Mouse (Mus musculus): ENCODE results near the gene Ogfod3.

Gene Ogfod3

DNA sequence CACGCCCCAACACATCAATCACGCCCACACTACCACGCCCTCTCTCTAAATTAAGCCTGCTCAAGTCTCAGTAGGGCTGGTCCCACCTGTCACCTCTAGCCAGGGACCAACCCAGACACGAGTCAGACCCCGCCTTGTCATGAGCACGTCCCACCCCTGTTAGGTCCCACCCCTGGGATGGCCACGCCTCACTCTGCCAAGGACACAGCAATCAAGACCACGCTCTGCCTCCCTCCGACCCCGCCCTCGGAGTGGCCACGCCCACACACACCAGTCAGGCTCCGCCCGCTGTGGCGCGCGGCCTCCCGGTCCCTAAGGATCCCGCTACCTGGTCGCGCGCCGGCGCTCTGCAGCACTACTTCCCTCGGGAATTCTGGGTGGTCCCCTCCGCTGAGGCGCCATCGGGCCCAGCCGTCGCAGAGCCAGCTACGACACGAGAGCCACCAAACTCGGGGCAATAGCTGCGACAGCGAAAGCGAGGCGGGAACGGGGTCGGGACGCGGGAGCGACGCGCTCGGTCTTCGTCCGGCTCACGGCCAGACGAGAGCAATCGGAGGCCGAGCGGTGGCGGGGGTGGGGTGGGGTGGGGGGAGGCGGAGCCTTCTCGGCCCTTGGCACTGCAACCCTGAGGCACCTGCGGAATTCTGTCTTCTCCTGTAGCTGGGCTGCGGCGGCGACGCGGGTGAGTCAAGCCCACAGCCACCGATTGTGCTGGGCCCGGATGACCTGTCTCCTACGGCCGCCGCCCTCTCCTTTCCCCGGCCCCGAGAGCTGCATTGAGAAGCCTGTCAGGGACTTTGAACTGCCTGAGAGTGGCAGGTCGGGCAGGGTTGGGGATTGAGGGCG, at the start of gene Ogfod3, which contains the start of gene Hexdc:
Gene Ogfod3, minus strand, starts transcription at position 551 of the 846 bp plus-strand sequence.
Gene Hexdc, plus strand, starts transcription at position 273 of the 846 bp plus-strand sequence.
- peak; percentile 91 to 92 for DNase-seq (ENCODE audit: low spot score in 2 of 2)

DNA sequence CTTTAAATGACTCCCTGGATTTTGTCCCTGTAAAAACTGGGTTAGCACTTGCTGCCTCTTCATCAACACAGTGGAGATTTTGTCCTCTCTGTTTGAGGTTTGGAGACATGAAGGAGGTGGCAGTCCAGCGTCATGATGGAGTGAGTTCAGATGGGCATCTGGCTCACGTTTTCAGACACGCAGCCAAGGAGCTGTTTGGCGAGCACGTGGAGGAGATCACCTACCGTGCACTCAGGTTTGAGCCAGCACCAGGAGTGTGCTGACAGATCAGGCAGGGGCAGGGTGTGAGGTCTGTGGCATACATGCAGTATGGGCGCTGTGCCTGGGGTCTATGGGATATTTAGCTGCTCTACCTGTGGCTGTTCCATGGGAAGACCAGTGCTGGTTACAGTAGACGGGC, 45.7 kb upstream of the Ogfod3 start:
- DNase-seq (ENCODE audit: low spot score in 2 of 2), result no peak

DNA sequence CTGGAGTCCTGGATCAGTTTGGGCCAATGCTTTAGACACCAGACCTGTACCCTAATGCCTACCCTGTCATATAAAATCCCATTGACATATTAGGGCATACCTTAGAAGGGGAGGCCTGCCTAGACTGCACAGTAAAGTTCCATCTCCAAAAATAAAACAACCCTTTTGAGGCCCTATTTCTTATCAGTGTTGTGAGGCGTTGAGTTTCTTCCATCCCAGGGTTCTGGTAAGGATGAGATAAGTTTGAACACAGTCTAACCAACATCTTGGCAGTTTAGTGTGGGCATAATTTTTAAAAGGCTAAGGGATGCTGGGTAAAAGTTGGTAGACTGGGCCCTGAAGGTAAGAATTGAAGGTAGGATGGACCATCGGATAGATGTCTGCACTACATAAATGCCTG, 35.2 kb upstream of the Ogfod3 start:
- DNase-seq (ENCODE audit: low spot score in 2 of 2), result no peak

DNA sequence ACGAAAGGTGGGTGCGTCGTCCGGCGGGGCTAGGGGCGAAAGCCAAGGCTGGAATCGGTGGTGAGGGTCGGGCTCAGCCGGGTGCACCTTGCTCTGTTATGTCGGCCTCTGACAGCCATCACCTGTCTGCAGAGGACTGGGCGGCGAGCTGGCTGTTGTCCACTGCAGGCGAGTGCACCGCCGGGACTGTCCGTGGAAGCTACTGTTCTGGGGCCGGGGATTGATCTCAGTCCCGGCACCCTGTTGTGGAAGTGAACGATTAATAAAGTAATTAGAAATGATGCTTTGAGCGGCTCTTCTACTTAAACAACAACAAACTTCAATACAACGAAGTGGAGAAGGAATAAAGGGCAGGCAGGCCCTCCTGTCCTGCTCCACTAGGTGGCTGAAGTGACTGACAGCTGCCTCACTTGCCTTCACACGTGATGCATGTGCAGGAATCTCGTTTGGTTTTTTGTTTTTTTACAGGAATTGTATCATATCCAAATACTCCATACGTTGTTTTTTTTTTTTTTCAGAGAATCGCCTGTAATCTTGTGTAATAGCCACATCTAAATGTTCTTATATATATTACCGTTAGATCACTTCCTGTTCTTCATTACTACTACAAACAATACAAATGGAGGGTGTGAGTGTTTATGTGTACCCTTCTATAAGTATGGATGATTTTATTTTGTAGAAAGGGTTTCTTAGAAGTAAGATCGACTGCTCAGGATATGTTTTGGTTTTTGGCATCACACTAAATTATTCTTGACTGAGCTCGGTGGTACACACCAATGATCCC, 33.0 kb upstream of the Ogfod3 start:
- no peak for DNase-seq (ENCODE audit: low spot score in 2 of 2)

DNA sequence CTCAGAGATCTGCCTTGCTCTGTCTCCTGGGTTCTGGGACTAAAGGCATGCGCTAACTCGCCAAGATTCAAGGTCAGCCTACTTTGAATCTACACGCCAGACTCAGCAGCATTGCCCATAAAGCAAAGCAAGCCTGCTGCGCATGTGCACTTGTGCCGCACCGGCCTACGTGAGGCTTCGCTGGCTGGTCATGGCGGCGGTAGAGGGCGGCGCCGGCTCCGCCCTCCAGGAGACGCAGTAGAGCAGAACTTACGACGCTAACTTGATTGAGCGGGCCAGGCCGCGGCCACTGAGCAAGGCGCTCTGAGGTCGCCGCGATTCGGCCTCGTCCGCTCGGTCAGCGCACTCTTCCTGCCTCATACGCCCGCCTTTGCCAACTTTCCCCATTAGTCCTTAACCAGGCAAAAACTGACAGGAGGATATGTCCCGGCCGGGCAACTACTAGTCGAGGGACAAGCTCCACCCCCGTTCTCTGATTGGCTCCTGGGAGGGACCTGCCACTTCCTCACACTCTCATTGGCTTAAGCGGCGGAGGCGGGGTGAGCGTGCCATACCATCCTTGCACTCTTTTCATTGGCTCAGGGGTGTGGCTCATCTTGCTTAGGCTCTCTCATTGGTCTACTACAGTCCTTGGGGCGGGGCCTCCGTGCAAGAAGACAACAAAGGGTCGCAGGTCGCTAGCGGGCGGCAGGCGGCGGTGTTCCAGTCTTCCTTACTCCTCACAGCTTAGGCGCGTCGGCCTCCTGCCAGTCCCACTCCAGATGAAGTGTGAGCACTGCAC, 32.2 kb upstream of the Ogfod3 start, which contains the start of gene Narf:
Gene Narf, plus strand, starts transcription at position 690 of the 781 bp plus-strand sequence.
- DNase-seq (ENCODE audit: low spot score in 2 of 2), result peak; percentile 100

DNA sequence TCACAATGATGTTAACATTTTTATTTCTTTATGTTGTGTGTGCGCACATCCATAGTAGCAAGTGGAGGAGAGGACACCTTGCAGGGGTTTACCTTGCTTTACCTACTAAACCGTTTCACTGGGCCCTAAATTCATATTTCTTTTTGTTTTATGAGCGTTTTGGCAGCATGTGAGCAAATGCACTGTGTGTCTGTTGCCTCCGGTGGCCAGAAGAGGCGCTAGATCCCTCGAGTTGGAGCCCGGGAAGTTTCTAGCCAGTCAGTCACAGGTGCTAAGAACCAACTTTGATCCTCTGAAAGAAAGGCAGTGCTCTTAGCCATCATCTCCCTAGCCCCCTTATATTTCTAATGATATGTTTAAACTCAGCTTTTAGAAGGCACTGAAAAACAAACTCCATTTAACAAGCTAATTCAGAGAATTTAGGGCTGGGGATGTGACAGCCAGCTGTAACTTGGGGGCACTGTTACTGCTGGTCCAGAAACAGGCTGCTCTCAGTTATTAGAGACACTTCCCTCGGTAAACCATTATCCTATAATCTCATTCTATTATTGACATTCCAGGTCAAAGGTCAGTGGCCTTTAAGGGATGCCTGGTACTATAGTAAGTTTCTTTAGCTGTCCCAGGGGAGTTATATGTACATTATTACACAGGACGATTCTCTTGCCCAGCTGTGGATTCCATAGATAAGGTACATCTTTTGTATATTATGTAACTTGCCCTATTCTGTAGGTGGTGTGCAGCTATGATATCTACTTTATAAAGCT, 31.1 kb upstream of the Ogfod3 start:
- DNase-seq (ENCODE audit: low spot score in 2 of 2), result no peak

DNA sequence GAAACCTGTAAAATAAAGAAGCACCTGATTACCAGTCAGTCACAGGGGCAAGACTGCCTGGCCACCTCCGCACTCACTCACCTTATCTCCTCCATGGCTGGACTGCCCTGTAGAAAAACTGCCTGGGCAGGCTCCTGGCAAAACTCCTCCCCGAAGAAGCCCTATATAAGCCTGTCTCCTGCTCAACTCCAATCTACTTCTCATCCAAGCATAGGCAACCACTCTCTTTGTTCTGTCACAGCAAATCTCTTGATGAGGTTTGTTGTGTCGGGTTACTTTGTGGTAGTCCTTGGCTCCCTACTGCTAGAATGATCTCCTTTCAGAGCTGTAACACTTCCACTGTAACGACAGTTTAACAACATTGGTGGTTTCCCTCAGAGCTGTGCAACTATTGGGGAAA, 28.2 kb upstream of the Ogfod3 start:
- no peak for DNase-seq (ENCODE audit: low spot score in 2 of 2)

DNA sequence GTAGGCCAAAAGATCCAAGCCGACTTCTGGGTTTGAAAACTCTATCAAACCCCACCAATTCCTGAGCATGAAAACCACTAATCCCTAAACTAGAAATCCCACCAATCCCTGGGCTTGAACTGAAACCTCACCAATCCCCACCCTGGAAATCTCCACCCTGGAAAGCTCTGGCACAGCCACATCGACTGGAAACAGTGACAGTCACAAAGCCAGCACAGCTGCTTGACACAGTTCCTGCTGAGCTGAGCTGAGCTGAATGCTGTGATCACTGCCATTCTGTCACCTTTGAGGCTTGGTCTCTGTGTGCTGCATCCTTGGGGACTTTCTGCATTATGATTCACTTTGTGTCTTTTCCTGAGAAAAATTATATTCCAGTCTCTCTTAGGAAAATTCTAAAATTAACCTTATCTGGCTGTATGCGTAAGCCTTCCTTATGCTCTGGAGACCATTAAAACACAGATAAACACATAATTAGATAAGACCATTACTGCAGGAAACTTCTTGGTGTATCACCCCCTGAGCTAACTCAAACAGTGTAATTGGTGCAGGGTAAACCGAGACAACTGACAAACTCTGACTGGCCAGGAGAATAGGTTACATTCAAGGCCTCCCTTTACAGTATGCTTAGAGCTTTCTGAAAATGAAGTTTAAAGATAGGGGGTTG, 27.2 kb upstream of the Ogfod3 start:
- DNase-seq (ENCODE audit: low spot score in 2 of 2), result no peak

DNA sequence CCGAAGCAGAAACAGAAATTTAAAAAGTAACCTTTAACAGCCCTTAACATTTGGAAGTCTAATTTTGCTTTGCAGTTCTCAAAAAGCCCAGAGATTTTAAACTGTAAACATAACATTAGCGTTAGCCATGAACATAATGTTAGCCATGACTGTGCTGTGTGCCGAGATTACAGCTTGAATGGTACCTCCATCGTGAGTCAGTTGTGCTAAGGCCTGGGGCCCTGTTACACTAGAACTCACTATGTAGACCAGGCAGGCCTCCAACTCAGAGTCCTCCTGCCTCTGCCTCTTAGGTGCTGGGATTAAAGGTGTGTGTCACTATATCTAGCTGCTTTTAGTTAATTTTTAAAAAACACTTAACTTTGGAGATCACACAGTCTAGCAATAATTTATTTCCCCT, 26.7 kb upstream of the Ogfod3 start:
- no peak for DNase-seq (ENCODE audit: low spot score in 2 of 2)

DNA sequence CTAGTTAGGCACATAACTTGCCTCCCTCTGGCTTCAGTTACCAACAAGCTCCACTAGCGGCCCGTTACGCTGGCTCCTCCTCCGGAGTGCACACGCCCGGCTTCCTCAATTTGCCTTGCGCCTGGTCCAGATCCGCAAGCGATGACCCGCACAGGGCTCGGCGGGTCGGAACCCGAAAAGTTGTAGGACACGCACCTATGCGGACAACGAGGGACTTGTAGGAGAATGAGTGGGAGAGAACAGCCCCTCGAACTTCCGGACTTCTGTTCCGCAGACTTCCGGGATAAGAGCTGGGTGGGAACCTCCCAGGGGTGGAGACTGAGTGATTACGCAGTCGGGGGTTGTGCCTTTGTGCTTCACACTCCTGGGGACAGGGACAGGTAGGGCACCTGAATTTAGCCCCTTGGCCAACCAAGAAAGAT, 24.5 kb upstream of the Ogfod3 start, which contains the start of gene Cybc1:
Gene Cybc1, minus strand, starts transcription at position 305 of the 422 bp plus-strand sequence.
- DNase-seq (ENCODE audit: low spot score in 2 of 2), result peak in 1 of 2 experiments; percentile 71

DNA sequence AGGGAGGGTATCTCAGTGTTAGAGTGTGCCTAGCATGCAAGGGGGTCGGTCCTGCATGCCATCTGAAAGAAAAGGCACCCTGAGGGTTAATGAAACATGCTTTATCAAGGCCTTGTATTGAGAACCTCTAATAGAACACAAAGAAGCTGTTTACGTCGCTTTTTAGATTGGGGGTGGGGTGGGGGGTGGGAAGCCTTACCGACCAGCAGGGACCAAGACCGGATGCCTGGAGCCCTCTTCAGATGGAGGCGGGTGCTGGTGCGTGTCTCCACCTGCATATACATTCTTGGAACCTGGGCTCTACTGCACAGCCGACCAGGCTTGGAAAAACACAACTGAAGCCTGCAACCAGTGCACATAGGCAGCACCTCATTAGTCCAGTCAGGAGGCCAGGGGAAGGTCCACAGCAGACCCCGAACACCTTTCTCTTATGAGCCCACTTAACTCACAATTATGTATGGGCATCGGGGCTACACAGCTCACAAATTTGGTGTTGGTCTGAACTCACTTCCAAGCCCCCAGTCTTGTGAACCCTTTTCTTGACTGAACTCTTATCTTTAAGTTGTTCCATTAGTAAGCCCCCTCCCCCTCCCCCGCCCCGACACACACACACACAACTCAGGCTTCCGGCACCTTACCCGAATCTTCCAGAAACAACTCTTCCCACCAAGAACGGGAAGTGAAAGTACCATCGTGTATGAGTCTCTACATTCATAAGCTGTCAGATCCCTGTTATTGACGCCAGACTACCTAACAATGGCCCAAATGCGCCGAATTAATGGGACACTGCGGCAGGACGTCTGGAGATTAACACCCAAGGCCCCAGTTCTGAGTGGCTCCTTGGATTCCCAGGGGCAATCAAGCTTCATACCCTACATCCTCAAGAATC, 23.9 kb upstream of the Ogfod3 start:
- DNase-seq (ENCODE audit: low spot score in 2 of 2), result no peak

DNA sequence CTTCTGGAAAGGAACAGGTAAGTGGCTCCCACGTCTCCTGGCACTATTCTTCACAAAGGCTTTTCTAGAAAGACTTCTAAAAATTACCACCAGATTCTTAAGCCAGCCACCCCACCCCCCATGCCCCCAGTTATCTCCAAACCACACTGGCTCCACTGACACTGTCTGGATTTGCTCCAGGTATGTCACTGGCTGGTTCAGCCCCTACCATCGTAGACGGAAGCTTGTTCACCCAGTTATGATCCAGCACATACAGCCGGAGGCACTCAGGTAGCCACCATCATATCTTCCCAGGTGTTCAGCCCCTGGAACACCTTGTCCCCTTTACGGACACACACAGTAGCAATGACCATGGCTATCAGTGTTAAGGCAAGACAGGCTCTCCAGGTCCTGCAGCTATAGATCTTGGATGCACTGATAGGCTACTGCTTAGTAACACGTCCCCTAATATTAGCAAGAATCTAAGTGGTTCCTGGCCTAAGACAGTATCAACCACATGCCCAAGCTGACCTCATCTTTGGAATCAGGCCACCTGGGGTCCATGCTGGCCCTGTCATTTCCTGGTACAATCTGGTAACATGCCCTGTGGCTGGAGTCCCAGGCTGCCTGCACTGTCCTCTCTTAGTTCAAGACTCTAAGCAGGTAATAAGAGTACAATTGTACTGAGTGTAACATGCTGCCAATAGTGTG, 17.0 kb upstream of the Ogfod3 start:
- DNase-seq (ENCODE audit: low spot score in 2 of 2), result no peak

DNA sequence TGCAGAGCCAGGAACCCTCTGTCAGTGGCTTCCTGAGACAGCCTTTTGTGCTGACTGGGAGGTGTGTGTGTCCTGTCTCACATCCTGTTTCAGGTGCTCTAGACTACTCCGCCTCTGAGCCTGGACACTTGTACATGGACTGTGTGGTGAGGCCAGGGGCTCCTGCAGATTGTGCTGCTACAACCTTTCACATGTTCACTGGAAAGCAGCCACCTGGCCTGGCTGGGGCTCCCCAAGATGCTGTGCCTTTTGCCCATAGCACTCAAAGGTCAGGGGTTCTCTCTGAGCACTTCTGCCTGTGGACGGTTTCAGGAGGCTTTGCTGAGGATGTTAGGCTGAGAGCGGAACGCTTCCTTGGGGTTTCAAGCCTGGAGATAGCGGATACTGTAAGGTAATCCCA, 16.3 kb upstream of the Ogfod3 start:
- DNase-seq (ENCODE audit: low spot score in 2 of 2), result no peak

DNA sequence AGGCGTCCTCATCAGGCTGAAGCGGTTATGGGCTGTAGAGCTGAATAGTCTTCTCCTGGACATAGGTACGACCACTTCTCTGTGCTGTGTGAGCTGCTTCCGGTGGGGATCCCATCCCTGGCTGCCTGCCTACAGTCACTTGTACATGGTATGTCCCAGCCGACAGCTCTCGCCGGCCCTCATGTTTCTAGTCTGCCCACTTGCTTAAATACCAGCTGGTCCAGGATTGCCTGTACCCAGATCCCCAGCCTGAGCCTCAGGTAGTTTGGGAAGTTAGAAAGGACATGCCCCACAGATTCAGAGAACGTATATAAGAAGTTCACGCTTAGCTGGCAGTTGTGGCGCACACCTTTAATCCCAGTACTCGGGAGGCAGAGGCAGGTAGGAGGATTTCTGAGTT, 15.3 kb upstream of the Ogfod3 start:
- DNase-seq (ENCODE audit: low spot score in 2 of 2), result no peak

DNA sequence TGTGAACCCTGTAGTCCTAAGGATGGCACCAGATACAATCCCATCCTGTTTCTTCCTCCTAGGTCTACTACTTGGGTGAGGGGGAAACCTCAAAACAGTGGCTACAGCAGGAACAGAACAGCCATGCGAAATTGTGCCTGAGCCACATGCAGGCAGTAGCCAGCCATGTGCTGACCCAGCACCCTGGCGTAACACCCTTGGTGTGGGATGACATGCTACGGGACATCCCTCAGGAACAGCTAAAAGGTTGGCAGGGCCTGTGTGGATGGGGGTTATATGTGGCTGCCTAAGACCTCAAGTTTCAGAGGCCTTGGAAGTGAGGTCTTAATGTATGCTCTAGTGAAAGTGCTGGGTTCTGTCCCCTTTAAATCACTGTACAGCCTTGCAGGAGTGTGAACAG, 12.3 kb upstream of the Ogfod3 start:
- DNase-seq (ENCODE audit: low spot score in 2 of 2), result no peak

DNA sequence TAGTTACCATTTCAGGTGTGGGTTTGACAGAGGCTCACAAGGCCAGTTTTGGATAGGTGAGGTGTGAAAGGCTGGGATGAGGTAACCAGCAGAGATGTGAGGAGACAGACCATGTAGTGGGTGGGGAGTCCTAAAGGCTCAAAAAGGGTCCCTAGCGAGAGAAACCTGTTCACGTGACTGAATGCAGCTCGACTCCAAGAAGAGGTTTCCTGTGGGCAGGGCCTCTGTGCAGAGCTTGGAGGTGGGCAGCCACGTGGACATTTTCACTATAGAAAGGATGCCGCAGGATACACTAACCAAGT, 701 bp downstream of the Ogfod3 start:
- no peak for DNase-seq (ENCODE audit: low spot score in 2 of 2)

DNA sequence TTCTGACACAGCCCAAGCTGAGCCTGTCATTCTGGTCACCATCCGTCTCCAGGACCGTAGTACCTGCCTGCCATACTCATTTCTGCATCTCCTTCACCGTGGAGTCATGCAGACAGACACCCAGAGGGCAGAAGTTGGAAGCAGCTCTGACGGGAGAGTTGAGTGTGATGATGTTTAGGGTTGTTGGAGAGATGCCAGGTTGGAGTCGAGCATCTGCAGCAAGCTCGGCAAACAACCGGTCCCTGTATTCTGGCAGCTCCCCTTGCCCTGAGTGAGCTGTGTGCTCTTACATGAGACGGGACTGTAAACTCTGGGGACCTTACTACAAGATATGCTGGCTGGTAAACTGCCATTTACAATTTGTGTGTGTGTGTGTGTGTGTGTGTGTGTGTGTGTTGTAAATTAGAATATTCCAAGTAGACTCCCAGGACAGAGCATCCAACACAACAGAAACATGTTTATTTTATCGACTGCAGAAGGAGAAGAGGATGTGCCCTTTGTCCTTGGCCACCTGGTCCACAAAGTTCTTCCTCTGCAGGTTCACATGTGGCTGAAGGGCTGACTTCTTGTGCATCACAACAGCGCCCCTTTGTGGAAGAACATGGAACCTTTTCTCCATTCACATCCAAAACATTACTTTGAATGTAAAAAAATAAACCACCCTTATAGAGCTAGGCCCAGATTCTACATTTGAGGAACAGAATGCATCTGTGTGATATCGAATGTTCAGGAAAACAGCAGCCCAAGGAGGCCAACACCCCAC, 2.9 kb downstream of the Ogfod3 start:
- peak in 1 of 2 experiments; percentile 45 for DNase-seq (ENCODE audit: low spot score in 2 of 2)

DNA sequence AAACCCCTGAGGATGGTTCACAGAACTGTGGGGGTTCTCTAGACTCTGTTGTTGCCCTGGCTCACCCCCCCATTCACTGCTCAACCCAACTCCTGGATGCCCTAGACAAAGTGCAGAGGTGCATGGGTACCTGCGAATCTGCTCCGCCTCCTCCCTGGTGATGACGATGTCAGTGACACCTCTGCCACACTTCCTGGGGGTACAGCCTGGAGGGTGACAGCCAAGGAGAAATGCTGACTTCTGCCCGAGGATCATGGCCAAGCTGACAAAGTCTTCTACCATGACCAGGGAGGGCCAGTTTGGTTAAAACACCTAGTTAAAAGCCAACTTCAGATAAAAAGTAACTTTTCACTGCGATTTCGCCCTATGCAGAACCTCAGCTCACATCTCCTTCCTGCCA, 3.7 kb downstream of the Ogfod3 start:
- no peak for DNase-seq (ENCODE audit: low spot score in 2 of 2)
